Mouse (Mus musculus): Measurements from ENCODE around the gene Sugp1.
"Not testable (repeated sequence)": the region's sequence is repeated elsewhere in the genome, so short reads cannot be mapped to it uniquely, and the experiment has no call there.

GRCm38 (mm10) chr8:70050434-70050833, 7.8 kb downstream of the Sugp1 start:
- not testable (repeated sequence) for TF ChIP-seq POLR2A (IDR thresholded peaks at IDR 0.05; ENCODE audit: control insufficient read depth, low read depth, low read length); CTCF (IDR thresholded peaks at IDR 0.05; ENCODE audit: control insufficient read depth, insufficient read depth, insufficient replicate concordance, low read depth, low read length)
